Mouse (Mus musculus): ENCODE data around the gene Smap1.
"Not testable (repeated sequence)": the region's sequence is repeated elsewhere in the genome, so short reads cannot be mapped to it uniquely, and the experiment has no call there.

The Smap1 gene

GRCm38 (mm10) chr1:23921711-23922529 is at the start of gene Smap1:
TSS of gene Smap1 (minus strand) at chr1:23922317.
- in situ Hi-C loops (cut with MboI; ENCODE audit: low sequenced_read_pairs), result no loop called here

- in situ Hi-C loops (cut with MboI; ENCODE audit: low sequenced_read_pairs), result not testable (repeated sequence)
Measured at GRCm38 (mm10) chr1:23971159-23971558, 49.0 kb upstream of the Smap1 start.

GRCm38 (mm10) chr1:23968027-23968725 is 46.1 kb upstream of the Smap1 start:
- in situ Hi-C loops (cut with MboI; ENCODE audit: low sequenced_read_pairs), result no loop called here

GRCm38 (mm10) chr1:23966226-23966625 is 44.1 kb upstream of the Smap1 start:
- in situ Hi-C loops (cut with MboI; ENCODE audit: low sequenced_read_pairs), result no loop called here

- in situ Hi-C loops (cut with MboI; ENCODE audit: low sequenced_read_pairs), result no loop called here
Measured at GRCm38 (mm10) chr1:23959415-23959732, 37.3 kb upstream of the Smap1 start.

GRCm38 (mm10) chr1:23958668-23959414 is 36.7 kb upstream of the Smap1 start:
- in situ Hi-C loops (cut with MboI; ENCODE audit: low sequenced_read_pairs), result no loop called here

- in situ Hi-C loops (cut with MboI; ENCODE audit: low sequenced_read_pairs), result no loop called here
Measured at GRCm38 (mm10) chr1:23958101-23958500, 36.0 kb upstream of the Smap1 start.

- in situ Hi-C loops (cut with MboI; ENCODE audit: low sequenced_read_pairs), result no loop called here
Measured at GRCm38 (mm10) chr1:23955539-23955938, 33.4 kb upstream of the Smap1 start.

- in situ Hi-C loops (cut with MboI; ENCODE audit: low sequenced_read_pairs), result no loop called here
Measured at GRCm38 (mm10) chr1:23953921-23954320, 31.8 kb upstream of the Smap1 start.

GRCm38 (mm10) chr1:23948778-23949699 is 26.9 kb upstream of the Smap1 start:
- in situ Hi-C loops (cut with MboI; ENCODE audit: low sequenced_read_pairs), result no loop called here

GRCm38 (mm10) chr1:23948290-23948689 is 26.2 kb upstream of the Smap1 start:
- in situ Hi-C loops (cut with MboI; ENCODE audit: low sequenced_read_pairs), result no loop called here

- in situ Hi-C loops (cut with MboI; ENCODE audit: low sequenced_read_pairs), result no loop called here
Measured at GRCm38 (mm10) chr1:23944076-23944475, 22.0 kb upstream of the Smap1 start.

GRCm38 (mm10) chr1:23943146-23943940 is 21.2 kb upstream of the Smap1 start:
- in situ Hi-C loops (cut with MboI; ENCODE audit: low sequenced_read_pairs), result no loop called here

- in situ Hi-C loops (cut with MboI; ENCODE audit: low sequenced_read_pairs), result no loop called here
Measured at GRCm38 (mm10) chr1:23935408-23935762, 13.3 kb upstream of the Smap1 start.

- in situ Hi-C loops (cut with MboI; ENCODE audit: low sequenced_read_pairs), result no loop called here
Measured at GRCm38 (mm10) chr1:23934669-23935407, 12.7 kb upstream of the Smap1 start.

GRCm38 (mm10) chr1:23929410-23929809 is 7.3 kb upstream of the Smap1 start:
- in situ Hi-C loops (cut with MboI; ENCODE audit: low sequenced_read_pairs), result no loop called here

- in situ Hi-C loops (cut with MboI; ENCODE audit: low sequenced_read_pairs), result no loop called here
Measured at GRCm38 (mm10) chr1:23928371-23928770, 6.3 kb upstream of the Smap1 start.

GRCm38 (mm10) chr1:23923779-23924708 is 1.9 kb upstream of the Smap1 start:
- in situ Hi-C loops (cut with MboI; ENCODE audit: low sequenced_read_pairs), result no loop called here

Data from CH12F3 (cell line).